Mouse (Mus musculus): ENCODE data around the gene Ticrr. TPM values are rescaled to one million over a fixed set of nuclear protein-coding genes. Genes with fewer than 3 reads are reported as not detected.

Ticrr gene
- polyA plus RNA-seq, 1 experiment from 2014 or later = 18.7 TPM

DNA sequence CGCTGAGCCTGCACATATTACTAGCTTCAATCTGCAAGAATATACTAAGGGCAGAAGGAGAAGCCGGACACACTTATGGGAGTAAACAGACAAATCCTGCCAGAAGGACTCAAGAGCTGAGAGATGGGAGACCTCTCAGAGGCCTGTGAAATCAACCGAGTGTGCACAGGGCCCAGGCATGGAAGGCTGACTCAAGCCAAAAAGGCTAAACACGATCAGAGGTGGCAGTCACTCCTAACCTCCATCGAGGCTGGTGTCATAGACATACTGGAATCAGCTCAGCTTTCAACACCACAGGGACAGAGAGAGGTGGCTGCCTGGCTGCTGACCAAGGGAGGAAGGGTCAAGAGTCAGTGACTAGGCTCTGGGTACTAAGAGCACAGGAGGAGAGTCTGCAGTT lies 45.2 kb downstream of the Ticrr start:
- H3K4me1 ChIP-seq (ENCODE audit: control insufficient read depth, insufficient read depth, low read length) = no peaks in the 10 kb centered on the region
- ATAC-seq (ENCODE audit: insufficient number of reproducible peaks, low FRiP score, low TSS enrichment, low read depth) = no peak
- H3K4me2 ChIP-seq (ENCODE audit: low read depth, severe bottlenecking) = no peak overlapping the region
- H3K27me3 ChIP-seq (ENCODE audit: control insufficient read depth, insufficient read depth, low read length) = peaks cover 4% of the 10 kb centered on the region; the same call in 1 of the 2 replicates
- no peak overlapping the region for H3K27ac ChIP-seq (replicated peaks; ENCODE audit: low read depth, low read length)
- no peak overlapping the region for H3K4me3 ChIP-seq (ENCODE audit: low read depth, low read length)
- DNase-seq (ENCODE audit: low spot score) = no peak
- no peaks in the 10 kb centered on the region for H3K9me3 ChIP-seq (ENCODE audit: control insufficient read depth, low read length)
- no peak overlapping the region for H3K9ac ChIP-seq (ENCODE audit: low read length)
- 88% methylated on average over 5 of the region's 5 CpGs for WGBS
- peaks cover 7% of the 10 kb centered on the region; the same call in 1 of the 2 replicates for H3K36me3 ChIP-seq (ENCODE audit: control insufficient read depth, insufficient read depth, low read length)

DNA sequence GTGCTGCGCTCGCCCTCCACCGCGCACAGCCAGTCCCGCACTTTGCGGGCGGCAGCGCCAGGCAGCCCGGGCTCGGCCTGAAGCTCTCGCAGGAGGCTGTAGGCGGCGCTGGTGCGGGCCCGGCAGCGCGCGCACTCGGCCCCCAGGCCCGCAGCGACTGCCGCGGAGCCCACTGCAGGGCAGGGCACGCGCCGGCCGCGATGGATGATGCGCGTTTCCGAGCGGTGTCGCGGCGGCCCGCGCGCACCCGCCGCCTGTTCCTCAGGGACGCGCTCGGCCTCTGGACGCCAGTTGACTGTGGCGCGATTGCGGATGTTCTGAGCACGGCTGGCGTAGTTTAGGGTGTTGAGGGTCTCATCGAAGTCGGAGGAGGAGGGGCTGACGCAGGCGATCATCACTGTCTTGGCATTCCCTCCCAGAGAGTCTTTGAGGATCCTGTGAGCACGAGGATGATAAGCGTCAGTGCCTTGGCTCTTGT lies 50.2 kb downstream of the Ticrr start:
- H3K4me1 ChIP-seq (ENCODE audit: control insufficient read depth, insufficient read depth, low read length) = peaks cover 5% of the 10 kb centered on the region
- WGBS = 2% methylated on average over 51 of the region's 55 CpGs
- peaks cover 4% of the 10 kb centered on the region; the same call in 1 of the 2 replicates for H3K36me3 ChIP-seq (ENCODE audit: control insufficient read depth, insufficient read depth, low read length)
- no peak overlapping the region for H3K27ac ChIP-seq (replicated peaks; ENCODE audit: low read depth, low read length)
- peak overlapping the region; percentile 34 for H3K4me3 ChIP-seq (ENCODE audit: low read depth, low read length)
- H3K27me3 ChIP-seq (ENCODE audit: control insufficient read depth, insufficient read depth, low read length) = peaks cover 12% of the 10 kb centered on the region; the same call in 1 of the 2 replicates
- ATAC-seq (ENCODE audit: insufficient number of reproducible peaks, low FRiP score, low TSS enrichment, low read depth) (no peak), DNase-seq (ENCODE audit: low spot score) (peak; percentile 74)
- peak overlapping the region; percentile 79 for H3K4me2 ChIP-seq (ENCODE audit: low read depth, severe bottlenecking)
- peak overlapping the region; percentile 53 for H3K9ac ChIP-seq (ENCODE audit: low read length)
- no peaks in the 10 kb centered on the region for H3K9me3 ChIP-seq (ENCODE audit: control insufficient read depth, low read length)

DNA sequence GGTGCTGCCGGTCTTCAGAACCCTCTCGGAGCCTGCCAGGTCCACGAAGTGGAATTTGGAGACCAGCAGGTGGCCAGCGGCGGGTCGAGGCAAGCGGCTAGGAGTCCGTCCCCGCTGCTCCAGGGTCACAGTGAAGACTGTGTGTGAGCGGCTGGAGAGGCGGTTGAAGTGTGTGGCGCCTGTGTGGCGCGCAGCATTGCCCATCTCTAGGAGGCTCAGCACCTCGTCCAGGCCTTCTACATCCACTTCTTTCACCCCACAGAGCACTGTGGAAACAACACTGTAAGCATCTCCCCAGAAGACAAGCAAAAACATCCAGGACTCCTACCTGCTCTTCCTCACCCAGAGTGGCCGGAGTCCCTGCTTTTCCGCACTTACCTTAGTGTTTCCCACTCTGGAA lies 50.8 kb downstream of the Ticrr start:
- Histone ChIP-seq H3K36me3 (ENCODE audit: control insufficient read depth, insufficient read depth, low read length) (peaks cover 4% of the 10 kb centered on the region), H3K4me2 (ENCODE audit: low read depth, severe bottlenecking) (no peak overlapping the region; the same call in 1 of the 2 replicates), H3K9me3 (ENCODE audit: control insufficient read depth, low read length) (no peaks in the 10 kb centered on the region), H3K4me1 (ENCODE audit: control insufficient read depth, insufficient read depth, low read length) (peaks cover 5% of the 10 kb centered on the region), H3K9ac (ENCODE audit: low read length) (no peak overlapping the region), H3K27me3 (ENCODE audit: control insufficient read depth, insufficient read depth, low read length) (peaks cover 12% of the 10 kb centered on the region; the same call in 1 of the 2 replicates), H3K27ac (replicated peaks; ENCODE audit: low read depth, low read length) (no peak overlapping the region), H3K4me3 (ENCODE audit: low read depth, low read length) (no peak overlapping the region)
- DNase-seq (ENCODE audit: low spot score) (no peak), ATAC-seq (ENCODE audit: insufficient number of reproducible peaks, low FRiP score, low TSS enrichment, low read depth) (no peak)
- WGBS = 30% methylated on average over 17 of the region's 17 CpGs

DNA sequence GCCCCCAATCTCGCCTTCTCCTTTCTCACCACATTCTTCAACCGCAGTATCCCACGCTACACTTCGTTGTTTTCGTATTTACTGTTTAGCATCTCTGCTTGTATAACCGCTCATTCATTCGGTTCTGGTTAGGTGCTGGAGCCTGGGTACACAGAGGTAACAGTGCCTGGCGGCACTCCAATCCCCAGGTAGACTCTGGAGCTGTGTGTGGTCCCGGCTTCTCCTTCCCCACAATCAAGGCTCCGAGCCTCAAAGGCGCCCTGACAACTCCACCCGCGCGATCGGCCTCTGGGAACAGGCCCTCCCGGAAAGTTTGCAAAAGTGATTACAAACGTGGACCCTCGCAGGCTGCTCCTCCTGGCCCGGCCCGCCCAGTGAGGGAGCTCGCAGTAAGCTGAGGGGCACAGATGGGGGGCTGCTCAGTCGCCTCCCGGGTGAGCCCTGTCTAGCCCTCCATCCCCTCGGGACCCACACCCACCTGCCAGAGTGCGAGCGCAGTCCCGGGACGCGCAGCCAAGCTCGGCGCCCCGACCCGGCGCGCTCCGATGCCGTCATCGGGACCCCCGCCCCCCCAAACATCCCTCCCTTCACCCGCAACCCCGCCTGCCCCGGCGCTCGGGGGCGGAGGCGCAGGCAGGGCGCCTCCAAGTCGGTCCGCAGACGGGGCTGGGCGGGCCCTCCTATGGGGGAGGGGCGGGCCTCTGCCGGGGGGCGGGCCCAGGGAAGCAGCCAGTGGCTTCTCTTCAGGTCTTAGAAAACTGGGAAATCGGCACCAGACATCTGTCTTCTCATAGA lies 55.4 kb downstream of the Ticrr start, which contains the start of gene Kif7:
TSS of gene Kif7 (minus strand) at position 534 of the 795 bp plus-strand sequence.
- H3K27me3 ChIP-seq (ENCODE audit: control insufficient read depth, insufficient read depth, low read length) = peaks cover 7% of the 10 kb centered on the region; the same call in 1 of the 2 replicates
- WGBS = under 1% methylated on average over 45 of the region's 55 CpGs
- H3K9ac ChIP-seq (ENCODE audit: low read length) = peak within 1 kb of the TSS; percentile 75
- no peaks in the 10 kb centered on the region for H3K9me3 ChIP-seq (ENCODE audit: control insufficient read depth, low read length)
- peak within 1 kb of the TSS; percentile 80 for H3K4me2 ChIP-seq (ENCODE audit: low read depth, severe bottlenecking)
- H3K36me3 ChIP-seq (ENCODE audit: control insufficient read depth, insufficient read depth, low read length) = no peaks in the 10 kb centered on the region; the same call in 1 of the 2 replicates
- DNase-seq (ENCODE audit: low spot score) (peak; percentile 93), ATAC-seq (ENCODE audit: insufficient number of reproducible peaks, low FRiP score, low TSS enrichment, low read depth) (peak; percentile 92)
- H3K4me3 ChIP-seq (ENCODE audit: low read depth, low read length) = peak within 1 kb of the TSS; percentile 84
- H3K4me1 ChIP-seq (ENCODE audit: control insufficient read depth, insufficient read depth, low read length) = peaks cover 5% of the 10 kb centered on the region
- no peak within 1 kb of the TSS for H3K27ac ChIP-seq (replicated peaks; ENCODE audit: low read depth, low read length)

DNA sequence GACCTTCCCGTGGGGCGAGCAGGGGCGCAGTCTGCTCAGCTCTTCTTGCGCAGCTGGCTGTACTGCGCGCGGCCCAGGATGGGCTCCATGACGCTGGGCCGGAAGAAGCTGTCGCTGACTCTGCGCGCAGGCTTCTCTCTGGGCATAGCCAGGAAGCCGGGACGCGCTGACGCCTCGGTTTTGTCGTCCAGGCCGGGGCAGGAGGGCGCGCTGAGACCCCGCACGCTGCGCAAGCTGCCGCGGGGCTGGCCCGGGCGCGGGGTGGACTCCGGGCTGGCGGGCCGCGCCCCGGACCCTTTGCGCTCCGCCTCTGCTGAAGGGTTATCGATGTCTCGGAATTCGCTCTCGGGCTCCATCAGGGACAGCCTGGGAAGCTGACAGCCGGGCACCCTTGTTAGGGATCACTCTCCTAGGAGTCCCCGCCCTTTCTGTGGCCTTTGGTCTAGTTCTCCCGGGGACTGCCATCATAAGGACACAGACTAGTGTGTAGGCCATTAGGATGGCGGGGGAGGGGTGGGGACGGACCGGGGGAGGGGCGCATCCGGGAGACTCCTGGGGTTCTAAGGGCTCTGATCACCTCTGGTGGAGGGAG lies 61.5 kb downstream of the Ticrr start:
- no peaks in the 10 kb centered on the region for H3K36me3 ChIP-seq (ENCODE audit: control insufficient read depth, insufficient read depth, low read length)
- no peaks in the 10 kb centered on the region for H3K4me1 ChIP-seq (ENCODE audit: control insufficient read depth, insufficient read depth, low read length)
- H3K27ac ChIP-seq (replicated peaks; ENCODE audit: low read depth, low read length) = no peak overlapping the region
- H3K4me2 ChIP-seq (ENCODE audit: low read depth, severe bottlenecking) = peak overlapping the region; percentile 85
- ATAC-seq (ENCODE audit: insufficient number of reproducible peaks, low FRiP score, low TSS enrichment, low read depth) (peak; percentile 52; the same call in 1 of the 2 replicates), DNase-seq (ENCODE audit: low spot score) (peak; percentile 68)
- under 1% methylated on average over 46 of the region's 48 CpGs for WGBS
- peaks cover 11% of the 10 kb centered on the region; the same call in 1 of the 2 replicates for H3K27me3 ChIP-seq (ENCODE audit: control insufficient read depth, insufficient read depth, low read length)
- no peaks in the 10 kb centered on the region for H3K9me3 ChIP-seq (ENCODE audit: control insufficient read depth, low read length)
- peak overlapping the region; percentile 79 for H3K9ac ChIP-seq (ENCODE audit: low read length)
- H3K4me3 ChIP-seq (ENCODE audit: low read depth, low read length) = peak overlapping the region; percentile 50

DNA sequence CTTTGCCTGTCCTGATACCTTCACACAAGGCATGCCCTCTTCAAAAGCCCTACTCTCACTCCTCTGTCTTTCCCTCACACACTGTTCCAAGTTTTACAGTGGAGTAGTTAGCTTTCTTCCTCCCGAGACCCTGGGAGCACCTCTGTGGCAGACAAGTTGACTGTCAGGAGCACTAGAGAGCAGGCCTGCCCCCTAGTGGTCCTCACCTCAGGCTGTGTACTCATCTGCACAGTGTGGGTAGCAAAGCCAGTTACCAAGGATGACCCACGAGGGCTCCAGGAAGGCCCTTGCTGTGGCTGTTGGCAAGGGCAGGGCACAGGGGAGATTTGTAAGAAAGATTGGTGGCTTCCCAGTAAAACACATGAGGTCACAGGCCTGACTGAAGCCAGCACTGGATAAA lies 67.1 kb downstream of the Ticrr start:
- H3K27me3 ChIP-seq (ENCODE audit: control insufficient read depth, insufficient read depth, low read length) = 0 out of 2 replicates have a peak, but pooled peaks cover 5% of the 10 kb centered on the region

DNA sequence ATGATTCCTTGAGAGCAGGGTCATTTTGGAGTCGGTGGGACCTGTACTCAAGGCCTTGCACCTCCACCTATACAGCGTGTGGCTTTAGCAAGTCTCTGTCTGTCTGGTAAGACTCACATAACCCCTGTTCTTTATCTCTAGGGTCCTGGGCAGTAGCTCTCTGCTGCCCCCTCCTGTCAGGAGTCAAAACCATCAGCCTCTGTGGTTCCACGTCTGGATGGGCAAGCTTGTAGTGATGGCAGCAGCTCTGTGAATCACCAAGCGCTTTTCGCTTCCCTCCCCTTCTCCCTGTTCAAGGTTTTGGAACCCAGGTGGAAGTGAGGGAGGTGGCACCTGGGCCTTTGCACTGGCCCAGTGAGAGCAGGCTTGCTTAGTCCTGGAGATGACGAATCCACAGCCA lies 68.2 kb downstream of the Ticrr start:
- ATAC-seq (ENCODE audit: insufficient number of reproducible peaks, low FRiP score, low TSS enrichment, low read depth) = no peak
- 0 out of 2 replicates have a peak, but pooled peaks cover 2% of the 10 kb centered on the region for H3K27me3 ChIP-seq (ENCODE audit: control insufficient read depth, insufficient read depth, low read length)

More for the DNA sequence above, 67.1 kb downstream of the Ticrr start:
- Histone ChIP-seq H3K4me2 (ENCODE audit: low read depth, severe bottlenecking) (no peak overlapping the region), H3K4me3 (ENCODE audit: low read depth, low read length) (no peak overlapping the region), H3K9me3 (ENCODE audit: control insufficient read depth, low read length) (no peaks in the 10 kb centered on the region), H3K27ac (replicated peaks; ENCODE audit: low read depth, low read length) (no peak overlapping the region), H3K4me1 (ENCODE audit: control insufficient read depth, insufficient read depth, low read length) (no peaks in the 10 kb centered on the region), H3K36me3 (ENCODE audit: control insufficient read depth, insufficient read depth, low read length) (no peaks in the 10 kb centered on the region), H3K9ac (ENCODE audit: low read length) (no peak overlapping the region)
- DNase-seq (ENCODE audit: low spot score) (peak; percentile 77), ATAC-seq (ENCODE audit: insufficient number of reproducible peaks, low FRiP score, low TSS enrichment, low read depth) (no peak)
- WGBS = 5% methylated on average over 2 of the region's 2 CpGs

DNA sequence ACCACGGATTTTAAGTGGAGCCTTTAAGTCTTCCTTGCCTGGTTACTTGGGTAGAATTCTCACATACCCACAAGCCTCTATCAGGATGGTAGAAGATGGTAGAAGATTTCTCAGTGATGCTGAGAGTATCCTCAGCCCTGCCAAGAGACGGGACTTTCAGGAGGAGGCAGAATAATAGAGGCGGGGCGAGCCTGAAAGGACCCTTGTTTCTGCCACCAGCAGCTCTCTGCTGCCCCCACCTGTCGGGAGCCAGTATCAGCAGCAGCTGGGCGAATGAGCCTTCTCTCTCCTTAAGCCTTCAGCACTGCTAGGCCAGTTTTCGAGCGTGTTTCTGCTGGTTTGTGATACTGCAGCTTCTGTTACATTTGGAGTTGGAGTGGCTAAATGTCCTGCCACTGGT lies 69.2 kb downstream of the Ticrr start:
- Histone ChIP-seq H3K9me3 (ENCODE audit: control insufficient read depth, low read length) (no peaks in the 10 kb centered on the region), H3K4me2 (ENCODE audit: low read depth, severe bottlenecking) (no peak overlapping the region), H3K9ac (ENCODE audit: low read length) (no peak overlapping the region), H3K27me3 (ENCODE audit: control insufficient read depth, insufficient read depth, low read length) (no peaks in the 10 kb centered on the region), H3K36me3 (ENCODE audit: control insufficient read depth, insufficient read depth, low read length) (no peaks in the 10 kb centered on the region), H3K4me3 (ENCODE audit: low read depth, low read length) (no peak overlapping the region), H3K4me1 (ENCODE audit: control insufficient read depth, insufficient read depth, low read length) (no peaks in the 10 kb centered on the region), H3K27ac (replicated peaks; ENCODE audit: low read depth, low read length) (no peak overlapping the region)
- DNase-seq (ENCODE audit: low spot score) (peak; percentile 89), ATAC-seq (ENCODE audit: insufficient number of reproducible peaks, low FRiP score, low TSS enrichment, low read depth) (no peak)
- 7% methylated on average over 8 of the region's 8 CpGs for WGBS

More for the DNA sequence above, 68.2 kb downstream of the Ticrr start:
- Histone ChIP-seq H3K9me3 (ENCODE audit: control insufficient read depth, low read length) (no peaks in the 10 kb centered on the region), H3K9ac (ENCODE audit: low read length) (no peak overlapping the region), H3K27ac (replicated peaks; ENCODE audit: low read depth, low read length) (no peak overlapping the region), H3K36me3 (ENCODE audit: control insufficient read depth, insufficient read depth, low read length) (no peaks in the 10 kb centered on the region), H3K4me2 (ENCODE audit: low read depth, severe bottlenecking) (no peak overlapping the region), H3K4me1 (ENCODE audit: control insufficient read depth, insufficient read depth, low read length) (no peaks in the 10 kb centered on the region), H3K4me3 (ENCODE audit: low read depth, low read length) (no peak overlapping the region)
- peak; percentile 78 for DNase-seq (ENCODE audit: low spot score)
- 25% methylated on average over 6 of the region's 6 CpGs for WGBS
